Mouse (Mus musculus): ENCODE measurements around the gene Efcab11.

GRCm38 (mm10) chr12:99856011-99856410 is 28.2 kb downstream of the Efcab11 start:
- TF ChIP-seq ZC3H11A (IDR thresholded peaks at IDR 0.05; ENCODE audit: borderline replicate concordance, low read depth, low read length) (no peak), HCFC1 (IDR thresholded peaks at IDR 0.05; ENCODE audit: borderline replicate concordance, insufficient read depth, low read length) (no peak), MAFK (IDR thresholded peaks at IDR 0.05; ENCODE audit: insufficient read depth, low read depth, low read length) (no peak), ZNF384 (IDR thresholded peaks at IDR 0.05; ENCODE audit: low read depth, low read length) (no peak)
